Mouse (Mus musculus) kidney, adult 2 months (tissue): ENCODE data around the gene Kcnb1.

ENCODE experiments used
- CTCF ChIP-seq: fragments of 200-500 bp; conservative IDR thresholded peaks from 2 replicates; pipeline ENCODE4 v1.5.1; 2011; ENCODE audit warnings: low read depth, mild to moderate bottlenecking, control low read depth, low read length, moderate library complexity, mixed read lengths; ENCODE audit not compliant: insufficient read depth, insufficient read length
- POLR2A ChIP-seq: fragments of 200-500 bp; IDR thresholded peaks from one replicate; pipeline ENCODE4 v1.6.1; 2011; ENCODE audit warnings: low read depth, low read length, control low read depth

GRCm38 (mm10) chr2:167143914-167144313 is 46.0 kb downstream of the Kcnb1 start:
- TF ChIP-seq POLR2A (no peak), CTCF (no peak)
